Mouse (Mus musculus) adrenal gland, postnatal 36 days (tissue): ENCODE data around the gene Zfp617. TPM values are rescaled to one million over a fixed set of nuclear protein-coding genes. Genes with fewer than 3 reads are reported as not detected.
"Not testable (repeated sequence)": the region's sequence is repeated elsewhere in the genome, so short reads cannot be mapped to it uniquely, and the experiment has no call there.

Source experiments
- DNase-seq, 2 experiments: peaks; one replicate each; pipeline ENCODE4 v3.0.0; 2021; ENCODE audit warnings: mixed read lengths in 1 of 2
- long read RNA-seq, 2 experiments: library from polyadenylated mRNA; stranded (forward); transcript quantifications; one replicate each; pipeline ENCODE4 v2.0.0; 2021; ENCODE audit warnings: borderline sequencing depth in 2 of 2
- total RNA-seq, 2 experiments: library from RNA; stranded (reverse); gene quantifications; 2 replicates each; pipeline ENCODE4 v1.2.3; 2021

The Zfp617 gene
- 10 to 100 TPM; 31.8 to 35.7 TPM for total RNA-seq
- long read RNA-seq, experiment 1, transcript Zfp617-201 (4 exons, 2,920 nt), result major isoform, 8 of 20 reads
- long read RNA-seq, experiment 1, partial matches to known transcripts, result 0 of 20 reads
- long read RNA-seq, experiment 1, other reads (novel, unspliced or antisense), result 12 of 20 reads
- long read RNA-seq, experiment 2, partial matches to known transcripts, result 0 of 5 reads
- long read RNA-seq, experiment 2, other reads (novel, unspliced or antisense), result 1 of 5 reads

- peak; percentile 90 to 93 for DNase-seq
Measured at GRCm38 (mm10) chr8:71908309-71909261, at the start of gene Zfp617, which contains the start of gene Zfp882. Gene Zfp617, plus strand, starts transcription at chr8:71908635. Gene Zfp882, plus strand, starts transcription at chr8:71908608.

- not testable (repeated sequence) for DNase-seq
Measured at GRCm38 (mm10) chr8:71861551-71861950, 46.9 kb upstream of the Zfp617 start.

GRCm38 (mm10) chr8:71862038-71862437 is 46.4 kb upstream of the Zfp617 start:
- DNase-seq, result not testable (repeated sequence)

- peak; percentile 79 to 80 for DNase-seq
Measured at GRCm38 (mm10) chr8:71881618-71882274, 26.7 kb upstream of the Zfp617 start, which contains the start of gene Zfp709. Gene Zfp709, plus strand, starts transcription at chr8:71882019.

- not testable (repeated sequence) for DNase-seq
Measured at GRCm38 (mm10) chr8:71900666-71901065, 7.8 kb upstream of the Zfp617 start.

GRCm38 (mm10) chr8:71903084-71903483 is 5.4 kb upstream of the Zfp617 start:
- not testable (repeated sequence) for DNase-seq

- no peak for DNase-seq
Measured at GRCm38 (mm10) chr8:71906809-71907208, 1.6 kb upstream of the Zfp617 start.

- no peak for DNase-seq
Measured at GRCm38 (mm10) chr8:71907798-71908257, 607 bp upstream of the Zfp617 start.

GRCm38 (mm10) chr8:71912286-71912685 is 3.9 kb downstream of the Zfp617 start:
- DNase-seq, result no peak

GRCm38 (mm10) chr8:71922567-71923401 is 14.3 kb downstream of the Zfp617 start:
- peak; percentile 96 for DNase-seq

- no peak for DNase-seq
Measured at GRCm38 (mm10) chr8:71925791-71926190, 17.4 kb downstream of the Zfp617 start.

- peak; percentile 16 to 52 for DNase-seq
Measured at GRCm38 (mm10) chr8:71926551-71926950, 18.1 kb downstream of the Zfp617 start.

GRCm38 (mm10) chr8:71927779-71928178 is 19.3 kb downstream of the Zfp617 start:
- no peak for DNase-seq

GRCm38 (mm10) chr8:71938037-71938436 is 29.6 kb downstream of the Zfp617 start:
- DNase-seq, result not testable (repeated sequence)

GRCm38 (mm10) chr8:71940293-71941208 is 32.1 kb downstream of the Zfp617 start:
- no peak for DNase-seq

- no peak for DNase-seq
Measured at GRCm38 (mm10) chr8:71941776-71942175, 33.3 kb downstream of the Zfp617 start.

GRCm38 (mm10) chr8:71948624-71949023 is 40.2 kb downstream of the Zfp617 start:
- no peak for DNase-seq

GRCm38 (mm10) chr8:71950482-71951221 is 42.2 kb downstream of the Zfp617 start, which contains the start of gene Zfp961:
Gene Zfp961, plus strand, starts transcription at chr8:71951038.
- peak; percentile 97 to 98 for DNase-seq
